Comparison of ENCODE assay signal across 8 mouse cellular contexts in genomic region chr8:70682193-70682592, GRCm38 (mm10). TPM values are rescaled to one million over a fixed set of nuclear protein-coding genes. Genes with fewer than 3 reads are reported as not detected.
DNase-seq lines count a peak whose midpoint lies in the region; ATAC-seq and TF ChIP-seq lines count a peak whose summit lies in the region.

No protein-coding gene starts in this region.

- peaks cover 24% of the 10 kb centered on the region for H3K36me3 ChIP-seq in heart, embryonic 14.5 days (ENCODE audit: control insufficient read depth, insufficient read depth, low read length)
- H3K36me3 ChIP-seq in limb, embryonic 14.5 days (ENCODE audit: control insufficient read depth, insufficient read depth, low read length) = peaks cover 22% of the 10 kb centered on the region
- H3K36me3 ChIP-seq in neural tube, embryonic 12.5 days = peaks cover 30% of the 10 kb centered on the region
- H3K36me3 ChIP-seq in thymus, adult 2 months (ENCODE audit: control insufficient read depth, insufficient read depth, low read length) = 0 out of 2 replicates have a peak, but pooled peaks cover 3% of the 10 kb centered on the region

- no peaks in the 10 kb centered on the region for H3K9me3 ChIP-seq in heart, embryonic 14.5 days (ENCODE audit: control insufficient read depth, low read length)
- H3K9me3 ChIP-seq in limb, embryonic 14.5 days (ENCODE audit: control insufficient read depth, low read length) = no peaks in the 10 kb centered on the region
- no peaks in the 10 kb centered on the region for H3K9me3 ChIP-seq in neural tube, embryonic 12.5 days

- H3K4me2 ChIP-seq in heart, embryonic 14.5 days (ENCODE audit: low read length) = peak overlapping the region; percentile 57
- H3K4me2 ChIP-seq in limb, embryonic 14.5 days (replicated peaks; ENCODE audit: low read depth, low read length, severe bottlenecking) = peak overlapping the region; percentile 34
- peak overlapping the region; percentile 38 for H3K4me2 ChIP-seq in neural tube, embryonic 12.5 days (replicated peaks)

- H3K4me3 ChIP-seq in heart, embryonic 14.5 days (ENCODE audit: control insufficient read depth in 1 of 2, insufficient read depth in 1 of 2, low read depth in 1 of 2, low read length in 2 of 2) = peak overlapping the region; percentile 5 to 6; a peak in 2 of 4 replicates
- no peak overlapping the region for H3K4me3 ChIP-seq in limb, embryonic 14.5 days (replicated peaks; ENCODE audit: low read length)
- H3K4me3 ChIP-seq in neural tube, embryonic 12.5 days = no peak overlapping the region; the same call in 1 of the 2 replicates
- H3K4me3 ChIP-seq in thymus, adult 2 months (ENCODE audit: control insufficient read depth, insufficient read depth, low read length) = no peak overlapping the region

- DNase-seq in ovary, adult 18-20 months (ENCODE audit: low spot score) = peak; percentile 69
- no peak for DNase-seq in ovary, postnatal 10 days (ENCODE audit: low spot score)
- DNase-seq in embryo, embryonic 9.5 days (ENCODE audit: extremely low spot score) = peak; percentile 47
- DNase-seq in limb, embryonic 14.5 days (ENCODE audit: low spot score) = peak; percentile 56
- DNase-seq in thymus, adult 2 months = no peak
- DNase-seq in spleen, postnatal 4 days (ENCODE audit: low spot score in 2 of 2) = no peak

- H3K27me3 ChIP-seq in heart, embryonic 14.5 days (ENCODE audit: control insufficient read depth, insufficient read depth, low read length) = no peaks in the 10 kb centered on the region
- H3K27me3 ChIP-seq in limb, embryonic 14.5 days (ENCODE audit: control insufficient read depth, insufficient read depth, low read length) = no peaks in the 10 kb centered on the region
- H3K27me3 ChIP-seq in neural tube, embryonic 12.5 days (replicated peaks) = no peaks in the 10 kb centered on the region
- H3K27me3 ChIP-seq in thymus, adult 2 months (ENCODE audit: control insufficient read depth, insufficient read depth, low read length) = no peaks in the 10 kb centered on the region

- TF ChIP-seq POLR2A in limb, embryonic 14.5 days (IDR thresholded peaks at IDR 0.05; ENCODE audit: borderline replicate concordance, extremely low read depth, insufficient read depth, insufficient read length) = no peak
- no peak for TF ChIP-seq POLR2A in thymus, adult 2 months (IDR thresholded peaks at IDR 0.05; ENCODE audit: control insufficient read depth, extremely low read depth, insufficient read depth, low read length, poor library complexity)

- whole genome bisulfite sequencing in heart, embryonic 14.5 days = 1% methylated on average over 19 of the region's 19 CpGs
- 9% methylated on average over 19 of the region's 19 CpGs for WGBS in limb, embryonic 14.5 days
- 8% methylated on average over 19 of the region's 19 CpGs for WGBS in neural tube, embryonic 12.5 days
- 82% methylated on average over 19 of the region's 19 CpGs for WGBS in thymus, adult 2 months

- H3K27ac ChIP-seq in heart, embryonic 14.5 days (replicated peaks in 1 of 2; ENCODE audit: control insufficient read depth in 1 of 2, insufficient read depth in 1 of 2, low read depth in 2 of 2, low read length in 2 of 2) = peak overlapping the region; percentile 88 to 96
- H3K27ac ChIP-seq in limb, embryonic 14.5 days (replicated peaks; ENCODE audit: low read depth, low read length) = no peak overlapping the region
- no peak overlapping the region for H3K27ac ChIP-seq in neural tube, embryonic 12.5 days
- no peak overlapping the region for H3K27ac ChIP-seq in thymus, adult 2 months (ENCODE audit: control insufficient read depth, insufficient read depth, low read length)

- peak overlapping the region; percentile 74 for H3K9ac ChIP-seq in heart, embryonic 14.5 days (ENCODE audit: low read length)
- H3K9ac ChIP-seq in limb, embryonic 14.5 days (ENCODE audit: low read depth, low read length, severe bottlenecking) = peak overlapping the region; percentile 45
- H3K9ac ChIP-seq in neural tube, embryonic 12.5 days = peak overlapping the region; percentile 44; the same call in 1 of the 2 replicates

- TF ChIP-seq CTCF in thymus, adult 2 months (IDR thresholded peaks at IDR 0.05; ENCODE audit: borderline replicate concordance, control insufficient read depth, extremely low read depth, insufficient read depth, low read length, poor library complexity) = no peak

- H3K4me1 ChIP-seq in heart, embryonic 14.5 days (ENCODE audit: control insufficient read depth in 2 of 2, insufficient read depth in 2 of 2, low read length in 2 of 2) = peaks cover 3 to 16% of the 10 kb centered on the region in 2 experiments; a peak in 3 of 4 replicates
- peaks cover 6% of the 10 kb centered on the region; the same call in 1 of the 2 replicates for H3K4me1 ChIP-seq in limb, embryonic 14.5 days (ENCODE audit: control insufficient read depth, insufficient read depth, low read length)
- H3K4me1 ChIP-seq in neural tube, embryonic 12.5 days = peaks cover 12% of the 10 kb centered on the region; the same call in 1 of the 2 replicates
- peaks cover 4% of the 10 kb centered on the region; the same call in 1 of the 2 replicates for H3K4me1 ChIP-seq in thymus, adult 2 months (replicated peaks; ENCODE audit: control insufficient read depth, insufficient read depth, low read length)

- peak; percentile 86 for ATAC-seq in heart, embryonic 14.5 days (ENCODE audit: insufficient number of reproducible peaks, insufficient read depth, low FRiP score, low read depth)
- peak; percentile 52; the same call in 1 of the 2 replicates for ATAC-seq in limb, embryonic 14.5 days (ENCODE audit: low FRiP score, low read depth)
- ATAC-seq in neural tube, embryonic 12.5 days (ENCODE audit: low FRiP score, low read depth) = 0 out of 2 replicates have a peak, but pooled peaks have one; percentile 19

RNA-seq across cellular contexts. Expression of gene Lsm4, which starts 9.1 kb away (rescaled TPM):
- polyA plus RNA-seq in heart, embryonic 14.5 days (2014; fragmentation: Nextera tagmentation; extraction: Ambion mirVana) = 316 and 334 TPM in 2 replicates
- polyA plus RNA-seq in limb, embryonic 14.5 days (2012; rRNA removed) = 172 and 182 TPM in 2 replicates
- polyA plus RNA-seq in limb, embryonic 14.5 days (2014; fragmentation: Nextera tagmentation; extraction: Ambion mirVana) = 247 and 256 TPM in 2 replicates
- polyA plus RNA-seq in neural tube, embryonic 12.5 days (2016; fragmentation: Nextera tagmentation; extraction: Ambion mirVana) = 264 and 277 TPM in 2 replicates
- 192 and 199 TPM in 2 replicates for polyA plus RNA-seq in thymus, adult 2 months (2012; rRNA removed)

RNA-seq across cellular contexts. Expression of gene Jund, which starts 16.6 kb away (rescaled TPM):
- polyA plus RNA-seq in heart, embryonic 14.5 days (2014; fragmentation: Nextera tagmentation; extraction: Ambion mirVana) = 122 and 137 TPM in 2 replicates
- polyA plus RNA-seq in limb, embryonic 14.5 days (2012; rRNA removed) = 218 and 287 TPM in 2 replicates
- polyA plus RNA-seq in limb, embryonic 14.5 days (2014; fragmentation: Nextera tagmentation; extraction: Ambion mirVana) = 115 and 119 TPM in 2 replicates
- 248 and 267 TPM in 2 replicates for polyA plus RNA-seq in neural tube, embryonic 12.5 days (2016; fragmentation: Nextera tagmentation; extraction: Ambion mirVana)
- polyA plus RNA-seq in thymus, adult 2 months (2012; rRNA removed) = 540 and 792 TPM in 2 replicates

RNA-seq across cellular contexts. Expression of gene Iqcn, which starts 21.1 kb away (rescaled TPM):
- polyA plus RNA-seq in heart, embryonic 14.5 days (2014; fragmentation: Nextera tagmentation; extraction: Ambion mirVana) = not detected in 2 replicates
- polyA plus RNA-seq in limb, embryonic 14.5 days (2012; rRNA removed) = 0.04 and 0.08 TPM in 2 replicates
- polyA plus RNA-seq in limb, embryonic 14.5 days (2014; fragmentation: Nextera tagmentation; extraction: Ambion mirVana) = 0.10 TPM in 1 of 2 replicates, not detected in the other
- 0.06 and 0.16 TPM in 2 replicates for polyA plus RNA-seq in neural tube, embryonic 12.5 days (2016; fragmentation: Nextera tagmentation; extraction: Ambion mirVana)
- polyA plus RNA-seq in thymus, adult 2 months (2012; rRNA removed) = 0.19 and 0.28 TPM in 2 replicates

RNA-seq across cellular contexts. Expression of gene Pgpep1, which starts 22.0 kb away (rescaled TPM):
- polyA plus RNA-seq in heart, embryonic 14.5 days (2014; fragmentation: Nextera tagmentation; extraction: Ambion mirVana) = 39.7 and 46.6 TPM in 2 replicates
- 47.6 and 59.8 TPM in 2 replicates for polyA plus RNA-seq in limb, embryonic 14.5 days (2012; rRNA removed)
- polyA plus RNA-seq in limb, embryonic 14.5 days (2014; fragmentation: Nextera tagmentation; extraction: Ambion mirVana) = 64.1 and 68.7 TPM in 2 replicates
- polyA plus RNA-seq in neural tube, embryonic 12.5 days (2016; fragmentation: Nextera tagmentation; extraction: Ambion mirVana) = 181 and 188 TPM in 2 replicates
- 40.7 and 41.9 TPM in 2 replicates for polyA plus RNA-seq in thymus, adult 2 months (2012; rRNA removed)

RNA-seq across cellular contexts. Expression of gene Gm3336, which starts 36.1 kb away (rescaled TPM):
- not detected in 2 replicates for polyA plus RNA-seq in heart, embryonic 14.5 days (2014; fragmentation: Nextera tagmentation; extraction: Ambion mirVana)
- polyA plus RNA-seq in limb, embryonic 14.5 days (2012; rRNA removed) = not detected in 2 replicates
- not detected in 2 replicates for polyA plus RNA-seq in limb, embryonic 14.5 days (2014; fragmentation: Nextera tagmentation; extraction: Ambion mirVana)
- polyA plus RNA-seq in neural tube, embryonic 12.5 days (2016; fragmentation: Nextera tagmentation; extraction: Ambion mirVana) = not detected in 2 replicates
- polyA plus RNA-seq in thymus, adult 2 months (2012; rRNA removed) = 0.48 and 0.50 TPM in 2 replicates

Comparison
In these comparisons a context has a peak if more than half of its experiments do, and no peak if none do; other contexts are left out.
1. DNase-seq: peak in ovary, adult 18-20 months (single experiment), embryo, embryonic 9.5 days (single experiment) and limb, embryonic 14.5 days (single experiment); none in ovary, postnatal 10 days (single experiment), thymus, adult 2 months (single experiment) and spleen, postnatal 4 days (0 of 2).
2. ATAC-seq: peak in every context shown above with its lines; median percentile 86 in heart, embryonic 14.5 days; 52 in limb, embryonic 14.5 days; 19 in neural tube, embryonic 12.5 days.
3. H3K27ac ChIP-seq: peak in heart, embryonic 14.5 days (2 of 2); none in limb, embryonic 14.5 days (single experiment), neural tube, embryonic 12.5 days (single experiment) and thymus, adult 2 months (single experiment).
4. H3K4me3 ChIP-seq: peak in heart, embryonic 14.5 days (2 of 2); none in limb, embryonic 14.5 days (single experiment), neural tube, embryonic 12.5 days (single experiment) and thymus, adult 2 months (single experiment).
5. Peak in every context shown above with its lines, with median percentiles within 50 percentile points of each other: H3K4me2 ChIP-seq and H3K9ac ChIP-seq.